Mouse (Mus musculus): ENCODE data around the gene Mettl9. TPM values are rescaled to one million over a fixed set of nuclear protein-coding genes. Genes with fewer than 3 reads are reported as not detected.
A peak's percentile ranks its signal among the peaks of the same experiment; 100 is the strongest.

The Mettl9 gene
- total and polyA plus RNA-seq, 3 experiments: 33.4 to 80.4 (median 73.3) TPM

GRCm38 (mm10) chr7:121098614-121099389 lies 64.6 kb downstream of the Mettl9 start:
- H3K27me3 ChIP-seq (ENCODE audit: control insufficient read depth in 1 of 2, insufficient read depth in 2 of 2, low read length in 2 of 2): no peaks in the 10 kb centered on the region; a peak in 1 of 4 replicates
- H3K36me3 ChIP-seq (ENCODE audit: control insufficient read depth in 1 of 2, insufficient read depth in 2 of 2, low read length in 2 of 2): no peaks in the 10 kb centered on the region
- H3K9me3 ChIP-seq (replicated peaks; ENCODE audit: insufficient read depth, low read length): no peaks in the 10 kb centered on the region
- no peaks in the 10 kb centered on the region for H3K79me2 ChIP-seq (ENCODE audit: control insufficient read depth, insufficient read depth, low read length, poor library complexity)
- no peaks in the 10 kb centered on the region for H3K4me1 ChIP-seq (ENCODE audit: control insufficient read depth in 1 of 2, insufficient read depth in 2 of 2, low read length in 2 of 2)
- TF ChIP-seq TCF12 (IDR thresholded peaks at IDR 0.05; ENCODE audit: low read depth, low read length) (peak; percentile 69), USF2 (IDR thresholded peaks at IDR 0.05; ENCODE audit: borderline replicate concordance in 1 of 2, insufficient read depth in 1 of 2, low read depth in 1 of 2, low read length in 2 of 2) (no peak), TAL1 (IDR thresholded peaks at IDR 0.05; ENCODE audit: low read length) (peak; percentile 40; the same call in 1 of the 2 replicates), MAZ (IDR thresholded peaks at IDR 0.05; ENCODE audit: low read depth, low read length) (no peak)
- no peak overlapping the region for H3K27ac ChIP-seq (ENCODE audit: control insufficient read depth, low read depth, low read length)
- no peak overlapping the region for H3K4me3 ChIP-seq (ENCODE audit: control insufficient read depth in 1 of 2, insufficient read depth in 1 of 2, low read depth in 2 of 2, low read length in 2 of 2)
- DNase-seq (ENCODE audit: low read depth, low spot score): no peak
- no peak overlapping the region for H3K9ac ChIP-seq (ENCODE audit: control insufficient read depth, low read depth, low read length, poor library complexity, severe bottlenecking)

- H3K9ac ChIP-seq (ENCODE audit: control insufficient read depth, low read depth, low read length, poor library complexity, severe bottlenecking): no peak overlapping the region
- no peak overlapping the region for H3K4me3 ChIP-seq (ENCODE audit: control insufficient read depth in 1 of 2, insufficient read depth in 1 of 2, low read depth in 2 of 2, low read length in 2 of 2)
- H3K36me3 ChIP-seq (ENCODE audit: control insufficient read depth in 1 of 2, insufficient read depth in 2 of 2, low read length in 2 of 2): peaks cover 0 to 7% of the 10 kb centered on the region in 2 experiments; a peak in 2 of 4 replicates
- H3K9me3 ChIP-seq (replicated peaks; ENCODE audit: insufficient read depth, low read length): no peaks in the 10 kb centered on the region
- H3K27ac ChIP-seq (ENCODE audit: control insufficient read depth, low read depth, low read length): no peak overlapping the region
- 0 out of 4 replicates have a peak, but pooled peaks cover 0 to 1% of the 10 kb centered on the region in 2 experiments for H3K27me3 ChIP-seq (ENCODE audit: control insufficient read depth in 1 of 2, insufficient read depth in 2 of 2, low read length in 2 of 2)
- TF ChIP-seq USF1 (IDR thresholded peaks at IDR 0.05; ENCODE audit: low read depth, low read length): no peak
- TF ChIP-seq ETS1 (IDR thresholded peaks at IDR 0.05; ENCODE audit: low read depth, low read length): no peak
- no peak for TF ChIP-seq NELFE (IDR thresholded peaks at IDR 0.05; ENCODE audit: low read depth, low read length)
- TF ChIP-seq MAX (IDR thresholded peaks at IDR 0.05; ENCODE audit: low read length): no peak
- no peak for TF ChIP-seq TCF12 (IDR thresholded peaks at IDR 0.05; ENCODE audit: low read depth, low read length)
- TF ChIP-seq POLR2A (IDR thresholded peaks at IDR 0.05; ENCODE audit: control insufficient read depth in 1 of 2, insufficient read depth in 1 of 2, low read depth in 1 of 2, low read length in 2 of 2, poor library complexity in 1 of 2): no peak
- TF ChIP-seq EP300 (IDR thresholded peaks at IDR 0.05; ENCODE audit: low read depth in 1 of 2, low read length in 2 of 2): no peak
- TF ChIP-seq RAD21 (IDR thresholded peaks at IDR 0.05; ENCODE audit: low read depth, low read length): no peak
- TF ChIP-seq ZNF384 (IDR thresholded peaks at IDR 0.05; ENCODE audit: low read depth, low read length): no peak
- TF ChIP-seq ZKSCAN1 (IDR thresholded peaks at IDR 0.05; ENCODE audit: low read depth, low read length): no peak
- TF ChIP-seq RCOR1 (IDR thresholded peaks at IDR 0.05; ENCODE audit: low read depth, low read length): no peak
- TF ChIP-seq SIN3A (IDR thresholded peaks at IDR 0.05; ENCODE audit: low read length): no peak
- TF ChIP-seq MYB (IDR thresholded peaks at IDR 0.05; ENCODE audit: low read depth, low read length): no peak
- TF ChIP-seq UBTF (IDR thresholded peaks at IDR 0.05; ENCODE audit: borderline replicate concordance, insufficient read depth, low read depth, low read length): no peak
- no peak for TF ChIP-seq MAZ (IDR thresholded peaks at IDR 0.05; ENCODE audit: low read depth, low read length)
- TF ChIP-seq ZC3H11A (IDR thresholded peaks at IDR 0.05; ENCODE audit: low read depth, low read length): no peak
- no peak for TF ChIP-seq MYC (IDR thresholded peaks at IDR 0.05; ENCODE audit: low read depth, low read length)
- TF ChIP-seq CTCF (IDR thresholded peaks at IDR 0.05 in 2 of 3, conservative IDR thresholded peaks at IDR 0.05 in 1 of 3; ENCODE audit: control insufficient read depth in 1 of 3, insufficient read depth in 1 of 3, low read depth in 2 of 3, low read length in 3 of 3, poor library complexity in 1 of 3, severe bottlenecking in 1 of 3): no peak
- TF ChIP-seq USF2 (IDR thresholded peaks at IDR 0.05; ENCODE audit: borderline replicate concordance in 1 of 2, insufficient read depth in 1 of 2, low read depth in 1 of 2, low read length in 2 of 2): no peak
- DNase-seq (ENCODE audit: low read depth, low spot score): no peak
- H3K4me1 ChIP-seq (ENCODE audit: control insufficient read depth in 1 of 2, insufficient read depth in 2 of 2, low read length in 2 of 2): peaks cover 6 to 7% of the 10 kb centered on the region in 2 experiments
- no peaks in the 10 kb centered on the region for H3K79me2 ChIP-seq (ENCODE audit: control insufficient read depth, insufficient read depth, low read length, poor library complexity)
Measured at GRCm38 (mm10) chr7:121107851-121108250, 73.6 kb downstream of the Mettl9 start.

Measured in MEL (cell line).